Mouse (Mus musculus) MEL (cell line): ENCODE measurements around the gene Olfr187.

ENCODE experiments used
- CTCF ChIP-seq, 3 experiments: IDR thresholded peaks in 2 of 3; conservative IDR thresholded peaks in 1 of 3; 2 replicates each; pipeline ENCODE4 v1.5.1; 2011 to 2012; ENCODE audit warnings: low read length in 3 of 3, low read depth in 2 of 3, mild to moderate bottlenecking in 2 of 3, improper control_type of control experiment in 1 of 3, inconsistent platforms in 1 of 3, mixed read lengths in 1 of 3, moderate library complexity in 1 of 3; ENCODE audit not compliant: control insufficient read depth in 1 of 3, insufficient read depth in 1 of 3, poor library complexity in 1 of 3, severe bottlenecking in 1 of 3
- E2F4 ChIP-seq: IDR thresholded peaks from 2 replicates; pipeline ENCODE4 v1.6.1; 2011; ENCODE audit warnings: low read depth, low read length, improper control_type of control experiment, borderline replicate concordance
- EP300 ChIP-seq, 2 experiments: IDR thresholded peaks; 2 replicates each; pipeline ENCODE4 v1.6.1; 2011; ENCODE audit warnings: improper control_type of control experiment in 2 of 2, low read length in 2 of 2, low read depth in 1 of 2, mild to moderate bottlenecking in 1 of 2
- GABPA ChIP-seq: IDR thresholded peaks from 2 replicates; pipeline ENCODE4 v1.6.1; 2012; ENCODE audit warnings: low read depth, mild to moderate bottlenecking, inconsistent platforms, low read length, improper control_type of control experiment, moderate library complexity
- GATA1 ChIP-seq: IDR thresholded peaks from 2 replicates; pipeline ENCODE4 v1.6.1; 2011; ENCODE audit warnings: low read depth, low read length, improper control_type of control experiment
- HCFC1 ChIP-seq: IDR thresholded peaks from 2 replicates; pipeline ENCODE4 v1.6.1; 2012; ENCODE audit warnings: low read depth, mild to moderate bottlenecking, inconsistent platforms, low read length, improper control_type of control experiment, moderate library complexity
- MAFK ChIP-seq: IDR thresholded peaks from 2 replicates; pipeline ENCODE4 v1.6.1; 2011; ENCODE audit warnings: low read depth, mild to moderate bottlenecking, low read length, improper control_type of control experiment, borderline replicate concordance
- MEF2A ChIP-seq: IDR thresholded peaks from 2 replicates; pipeline ENCODE4 v1.6.1; 2014; ENCODE audit warnings: low read depth, mild to moderate bottlenecking, inconsistent platforms, low read length, improper control_type of control experiment; ENCODE audit not compliant: poor library complexity, insufficient replicate concordance, severe bottlenecking; ENCODE audit errors: extremely low read depth
- POLR2A ChIP-seq, 2 experiments: IDR thresholded peaks; 2 replicates each; pipeline ENCODE4 v1.6.1; 2011 to 2012; ENCODE audit warnings: low read length in 2 of 2, mild to moderate bottlenecking in 2 of 2, control low read depth in 1 of 2, improper control_type of control experiment in 1 of 2, low read depth in 1 of 2, moderate library complexity in 1 of 2; ENCODE audit not compliant: control insufficient read depth in 1 of 2, insufficient read depth in 1 of 2, poor library complexity in 1 of 2
- POLR2AphosphoS2 ChIP-seq: IDR thresholded peaks from 2 replicates; pipeline ENCODE4 v1.6.1; 2011; ENCODE audit warnings: low read length, improper control_type of control experiment
- TAL1 ChIP-seq: IDR thresholded peaks from 2 replicates; pipeline ENCODE4 v1.6.1; 2012; ENCODE audit warnings: mild to moderate bottlenecking, inconsistent platforms, low read length, moderate library complexity, mixed read lengths
- USF1 ChIP-seq: IDR thresholded peaks from 2 replicates; pipeline ENCODE4 v1.6.1; 2014; ENCODE audit warnings: low read depth, mild to moderate bottlenecking, inconsistent platforms, low read length, improper control_type of control experiment, moderate library complexity
- ZC3H11A ChIP-seq: IDR thresholded peaks from 2 replicates; pipeline ENCODE4 v1.6.1; 2012; ENCODE audit warnings: low read depth, mild to moderate bottlenecking, inconsistent platforms, low read length, improper control_type of control experiment
- ZKSCAN1 ChIP-seq: IDR thresholded peaks from 2 replicates; pipeline ENCODE4 v1.6.1; 2012; ENCODE audit warnings: low read depth, mild to moderate bottlenecking, inconsistent platforms, low read length, improper control_type of control experiment, moderate library complexity

DNA sequence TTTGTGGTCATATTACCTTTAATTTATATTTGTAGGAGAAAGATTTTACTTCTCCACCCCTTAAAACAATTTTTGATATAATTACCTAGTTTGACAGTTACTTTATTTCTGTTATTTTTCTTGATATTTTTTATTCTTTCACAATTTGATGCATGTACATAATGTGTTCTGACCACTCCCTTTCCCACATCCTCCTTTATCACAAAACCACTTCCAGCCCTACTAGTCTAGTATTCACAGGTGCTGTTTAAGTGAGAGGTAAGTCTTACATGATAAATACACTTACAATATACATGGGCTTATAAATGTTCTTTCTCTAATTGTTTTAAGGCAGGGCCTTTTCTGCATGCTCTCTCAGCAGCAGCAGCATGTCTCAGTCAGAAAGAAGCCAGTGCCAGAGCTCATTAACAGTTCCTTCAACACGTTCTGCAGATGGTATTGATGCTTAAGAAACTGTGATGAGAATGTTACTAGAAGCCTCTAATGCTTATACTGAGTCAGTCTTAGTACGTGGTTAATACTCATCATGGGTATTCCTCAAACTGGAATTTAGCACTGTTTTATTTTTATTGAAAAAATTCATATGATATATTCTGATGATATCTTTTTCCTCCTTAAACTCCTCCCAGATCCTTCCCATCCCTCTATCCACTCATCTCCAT, 26.1 kb downstream of the Olfr187 start:
- TF ChIP-seq USF1 (no peak), MAFK (no peak), MEF2A (no peak), CTCF (IDR thresholded peaks at IDR 0.05 in 2 of 3, conservative IDR thresholded peaks at IDR 0.05 in 1 of 3; ENCODE audit: control insufficient read depth in 1 of 3, insufficient read depth in 1 of 3, low read depth in 2 of 3, low read length in 3 of 3, poor library complexity in 1 of 3, severe bottlenecking in 1 of 3) (no peak), POLR2A (IDR thresholded peaks at IDR 0.05; ENCODE audit: control insufficient read depth in 1 of 2, insufficient read depth in 1 of 2, low read depth in 1 of 2, low read length in 2 of 2, poor library complexity in 1 of 2) (no peak), GABPA (no peak), POLR2AphosphoS2 (no peak), TAL1 (no peak), EP300 (IDR thresholded peaks at IDR 0.05; ENCODE audit: low read depth in 1 of 2, low read length in 2 of 2) (peak; percentile 74 to 81), E2F4 (no peak), GATA1 (peak; percentile 59), ZC3H11A (no peak), HCFC1 (no peak), ZKSCAN1 (no peak)
